Mouse (Mus musculus) adrenal gland, postnatal 10 days (tissue): Measurements from ENCODE around the gene Tbc1d1. TPM values are rescaled to one million over a fixed set of nuclear protein-coding genes. Genes with fewer than 3 reads are reported as not detected.

Source experiments
- DNase-seq: peaks from one replicate; pipeline ENCODE4 v3.0.0; 2021; ENCODE audit warnings: mixed read lengths
- long read RNA-seq, 2 experiments: library from polyadenylated mRNA; stranded (forward); transcript quantifications; one replicate each; pipeline ENCODE4 v2.0.0; 2021
- total RNA-seq, 2 experiments: library from RNA; stranded (reverse); gene quantifications; 2 replicates each; pipeline ENCODE4 v1.2.3; 2021

The Tbc1d1 gene
- total RNA-seq: 10 to 100 TPM; 15.8 to 16.7 TPM
- long read RNA-seq, experiment 1, full-length matches to known transcripts: 3 of 7 reads
- long read RNA-seq, experiment 1, partial matches to known transcripts: 2 of 7 reads
- long read RNA-seq, experiment 1, other reads (novel, unspliced or antisense): 2 of 7 reads
- long read RNA-seq, experiment 2, full-length matches to known transcripts: 5 of 14 reads
- long read RNA-seq, experiment 2, partial matches to known transcripts: 3 of 14 reads
- long read RNA-seq, experiment 2, other reads (novel, unspliced or antisense): 6 of 14 reads

DNA sequence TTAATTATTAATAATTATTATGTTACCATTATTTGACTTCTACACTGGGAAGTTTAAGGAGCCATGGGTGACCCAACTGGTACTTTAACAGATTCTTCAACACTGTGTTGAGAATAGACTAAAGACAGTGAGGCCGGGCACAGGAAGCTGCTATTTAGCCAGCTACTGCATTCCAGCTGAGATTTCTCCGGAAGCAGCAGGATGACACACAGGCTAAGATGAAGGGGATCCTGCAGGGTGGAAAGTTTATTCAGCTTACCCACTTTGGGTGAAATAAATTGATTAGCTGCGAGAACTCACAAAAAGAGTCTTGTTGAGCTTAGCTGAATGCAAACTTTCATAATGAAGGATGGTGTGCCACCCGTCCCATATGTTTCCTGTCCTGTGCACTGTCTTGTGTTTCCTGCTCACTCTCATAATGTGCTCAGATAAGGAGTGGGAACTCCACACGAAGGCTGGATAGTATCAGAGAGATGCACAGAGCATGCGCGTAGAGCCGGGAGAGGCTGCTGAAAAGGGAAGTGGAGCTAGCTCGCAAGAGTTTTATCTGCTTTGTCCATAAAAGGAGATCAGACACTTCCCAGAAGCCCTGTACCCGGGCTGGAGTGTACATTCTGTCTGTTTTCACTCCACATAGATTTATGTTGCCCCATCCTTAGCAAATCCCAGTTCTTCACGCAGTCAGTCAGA, at the start of gene Tbc1d1:
Tbc1d1 (plus strand) TSS at position 445 of the 690 bp plus-strand sequence.
- peak; percentile 56 for DNase-seq

DNA sequence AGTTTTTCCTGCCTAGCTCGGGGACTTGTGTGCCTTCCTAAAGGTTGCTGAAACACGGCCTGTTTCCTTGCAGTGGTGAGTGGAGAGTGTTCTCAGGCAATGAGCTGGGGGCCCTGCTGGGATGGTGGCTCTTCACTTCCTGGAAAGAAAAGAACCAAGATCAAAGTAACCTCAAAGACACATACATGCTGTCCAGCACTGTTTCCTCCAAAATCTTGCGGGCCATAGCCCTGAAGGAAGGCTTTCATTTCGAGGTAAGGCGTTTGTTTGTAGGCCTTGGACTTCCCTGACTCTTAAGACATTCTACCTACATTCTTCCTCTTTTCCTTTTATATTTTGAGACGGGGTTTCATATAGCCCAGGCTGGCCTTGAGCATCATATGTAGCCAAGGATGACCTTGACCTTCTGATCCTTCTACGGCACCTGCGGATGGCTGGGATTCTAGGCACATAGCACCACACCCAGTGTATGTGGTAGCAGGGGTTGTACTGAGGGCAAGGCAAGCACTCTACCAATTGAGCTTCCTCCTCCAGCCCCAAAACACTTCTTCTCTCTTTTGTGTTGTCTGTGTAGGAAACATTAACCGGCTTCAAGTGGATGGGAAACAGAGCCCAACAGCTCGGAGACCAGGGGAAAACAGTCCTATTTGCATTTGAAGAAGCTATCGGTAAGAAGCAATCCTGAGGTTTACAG, 48.4 kb upstream of the Tbc1d1 start:
- no peak for DNase-seq

DNA sequence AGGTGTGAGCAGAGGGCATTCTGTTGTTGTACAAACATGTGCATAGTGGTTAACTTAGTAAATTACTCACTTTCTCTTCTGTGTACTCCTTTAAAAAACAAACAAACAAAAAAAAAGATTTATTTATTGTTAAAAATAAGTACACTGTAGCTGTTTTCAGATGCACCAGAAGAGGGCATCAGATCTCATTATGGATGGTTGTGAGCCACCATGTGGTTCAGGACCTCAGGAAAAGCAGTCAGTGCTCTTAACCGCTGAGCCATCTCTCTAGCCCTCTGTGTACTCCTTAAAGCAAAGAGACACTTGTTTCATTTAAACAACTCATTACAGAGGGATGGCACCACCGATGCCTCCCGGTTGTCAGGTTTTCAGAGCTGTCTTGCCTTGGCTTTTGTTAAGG, 46.9 kb upstream of the Tbc1d1 start:
- DNase-seq: no peak

DNA sequence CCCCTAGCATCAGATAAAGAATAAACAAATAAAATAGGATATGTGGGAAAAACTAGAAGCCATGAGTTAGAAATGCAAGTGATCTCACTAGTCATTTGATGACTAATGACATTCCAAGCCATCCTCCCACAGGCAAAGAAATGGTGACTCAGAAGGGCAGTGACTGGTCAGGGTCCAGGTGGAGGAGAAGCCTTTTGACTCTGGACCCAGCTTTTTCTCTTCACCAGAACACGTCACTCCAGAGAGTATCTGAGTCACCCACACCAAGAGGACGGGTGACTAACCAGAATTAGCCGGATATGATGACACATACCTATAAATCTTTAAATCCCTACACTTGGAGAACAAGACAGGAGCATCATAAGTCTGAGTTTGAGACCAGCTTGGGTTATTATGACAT, 43.7 kb upstream of the Tbc1d1 start:
- peak; percentile 49 for DNase-seq

DNA sequence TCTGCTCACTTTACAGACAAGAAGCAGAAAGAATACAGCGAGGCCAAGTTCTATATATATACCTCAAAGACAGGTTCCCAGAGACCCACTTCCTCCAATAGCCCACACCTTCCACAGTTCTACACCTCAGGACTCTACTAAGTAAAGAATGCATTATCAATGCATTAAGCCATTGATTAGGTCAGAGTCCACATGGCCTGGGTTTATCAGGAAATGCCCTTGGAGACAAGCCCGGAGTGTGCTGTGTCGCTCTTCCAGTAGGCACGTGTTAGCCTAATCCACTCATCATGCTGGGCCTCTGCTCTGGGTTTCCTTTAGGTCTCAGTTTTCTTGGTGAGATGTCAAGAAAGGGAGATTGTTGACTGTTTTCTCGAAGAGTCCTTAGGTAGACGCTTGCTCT, 41.9 kb upstream of the Tbc1d1 start:
- DNase-seq: no peak

DNA sequence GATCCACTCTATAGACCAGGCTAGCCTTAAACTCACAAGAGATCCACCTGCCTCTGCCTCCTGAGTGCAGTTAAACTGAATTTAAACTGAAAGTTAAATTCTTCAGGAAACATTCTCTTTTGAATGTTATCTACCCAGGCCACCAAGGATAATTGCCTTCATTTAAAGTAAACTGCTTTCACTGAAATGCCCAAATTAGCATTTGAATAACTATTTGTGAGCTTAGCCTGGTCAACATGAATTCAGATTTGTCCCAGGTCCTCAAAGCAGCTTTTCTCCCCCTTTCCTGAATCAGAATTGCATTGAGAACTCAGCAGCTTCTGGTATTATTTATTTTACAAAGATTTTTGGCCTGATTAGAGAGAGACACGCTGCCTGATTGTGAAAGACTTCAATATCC, 38.9 kb upstream of the Tbc1d1 start:
- DNase-seq: no peak

DNA sequence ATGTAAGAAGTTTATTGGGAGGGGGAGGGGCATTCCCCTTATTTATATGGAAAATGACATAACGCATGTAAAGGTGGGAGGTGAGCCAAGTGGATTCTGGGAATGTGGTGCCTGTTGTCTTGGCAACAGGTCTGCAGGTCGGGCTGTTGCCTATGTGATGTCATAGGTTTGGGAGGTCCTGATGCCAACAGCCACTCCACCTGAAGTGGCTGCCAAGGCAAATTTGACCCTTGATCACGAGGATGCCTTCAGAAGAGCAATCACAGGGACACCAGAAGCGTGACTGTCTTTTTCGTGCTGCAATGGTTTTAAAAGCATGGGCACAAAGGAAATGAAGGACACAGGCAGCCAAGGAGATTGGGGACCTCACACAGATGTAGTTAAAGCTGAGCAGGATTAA, 30.3 kb upstream of the Tbc1d1 start:
- DNase-seq: no peak

DNA sequence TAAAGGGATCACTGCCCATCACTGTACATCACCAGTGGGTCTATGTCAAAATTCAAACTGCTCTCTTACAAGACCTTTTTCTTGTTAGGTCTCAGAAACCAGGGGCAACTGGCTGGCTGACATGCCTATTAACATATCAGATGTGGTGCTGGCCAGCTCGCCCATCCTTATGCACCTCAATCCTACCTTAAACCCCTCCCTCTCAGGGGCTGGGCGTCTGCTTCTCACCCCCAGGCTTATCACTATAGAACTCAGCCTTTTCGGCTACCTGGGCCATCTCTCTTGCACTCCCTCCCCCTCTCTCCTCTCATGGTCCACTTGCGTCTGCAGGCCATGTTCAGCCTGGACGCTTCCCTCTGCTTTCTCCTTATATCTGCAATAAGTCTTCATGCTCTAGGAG, 24.6 kb upstream of the Tbc1d1 start:
- no peak for DNase-seq

DNA sequence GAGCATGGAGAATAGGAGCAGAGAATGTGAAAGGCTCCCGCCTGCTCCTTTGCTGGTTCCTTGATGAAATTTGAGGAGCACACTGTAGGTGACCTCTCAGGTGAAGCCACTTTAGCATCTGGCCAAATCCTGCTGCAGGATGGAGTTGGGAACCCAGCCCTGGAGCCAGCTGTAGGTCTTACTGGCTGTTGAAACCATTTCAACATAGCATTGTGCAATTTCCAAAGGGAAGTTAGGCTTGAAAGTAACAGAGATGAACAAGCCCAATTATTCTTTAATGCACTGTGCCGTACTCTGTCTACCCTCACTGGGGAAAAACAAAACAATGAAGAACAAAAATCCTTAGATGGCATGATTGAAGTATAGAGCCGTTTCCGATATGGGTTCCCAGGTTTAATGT, 22.2 kb upstream of the Tbc1d1 start:
- DNase-seq: no peak

DNA sequence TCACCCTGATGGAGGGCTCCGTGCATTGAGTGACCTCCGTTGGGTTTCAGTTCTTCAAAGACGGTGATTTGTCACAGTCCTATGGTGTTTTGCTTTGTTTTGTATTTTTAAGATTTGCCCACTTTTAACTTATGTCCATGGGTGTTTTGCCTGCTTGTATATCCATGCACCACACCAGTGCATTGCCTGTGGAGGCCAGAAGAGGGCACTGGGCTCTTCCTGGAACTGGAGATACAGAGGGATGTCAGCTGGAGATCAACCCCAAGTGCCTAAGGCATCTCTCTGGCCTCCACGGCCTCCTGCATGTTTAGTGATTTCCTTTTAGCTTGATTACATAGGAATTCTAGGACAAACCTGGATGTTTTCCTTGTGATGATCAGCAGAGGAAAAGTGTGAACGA, 19.8 kb upstream of the Tbc1d1 start:
- peak; percentile 12 for DNase-seq

DNA sequence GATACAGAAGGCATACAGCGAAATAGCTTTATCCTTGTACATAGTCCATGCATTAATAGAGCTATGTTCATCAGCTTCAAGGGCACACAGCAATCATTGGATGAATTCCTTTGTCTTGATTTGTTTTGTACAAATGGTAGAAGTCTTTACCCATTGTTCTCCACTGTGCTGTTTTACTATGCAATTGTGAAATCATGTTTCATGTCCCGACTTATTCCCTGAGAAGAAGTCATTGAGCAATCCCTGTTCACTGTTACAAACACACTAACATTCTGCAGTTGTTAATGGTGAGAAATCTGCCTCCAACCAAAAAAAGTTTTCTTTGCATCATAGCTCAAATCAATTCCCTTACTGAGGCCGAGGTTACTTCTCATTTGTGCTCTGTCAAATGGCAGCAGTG, 15.9 kb upstream of the Tbc1d1 start:
- DNase-seq: no peak

DNA sequence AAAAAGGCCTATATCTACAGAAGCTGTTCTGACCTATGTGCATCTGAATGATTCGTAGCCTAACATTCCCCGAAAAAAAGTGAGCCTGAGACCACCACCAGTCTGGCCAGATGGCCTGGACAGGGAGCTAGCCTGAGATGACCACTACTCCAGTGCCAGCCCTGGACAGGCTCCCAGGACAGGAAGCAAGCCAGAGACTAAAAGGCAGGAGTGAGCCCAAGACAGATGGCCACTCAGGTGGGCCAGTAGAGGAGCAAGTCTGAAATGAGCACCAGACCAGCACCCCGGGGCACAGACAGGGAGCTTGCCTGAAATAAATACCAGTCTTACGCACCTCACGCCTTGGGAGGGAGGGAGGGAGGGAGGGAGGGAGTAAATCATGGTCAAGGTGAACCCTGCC, 11.8 kb upstream of the Tbc1d1 start:
- no peak for DNase-seq

DNA sequence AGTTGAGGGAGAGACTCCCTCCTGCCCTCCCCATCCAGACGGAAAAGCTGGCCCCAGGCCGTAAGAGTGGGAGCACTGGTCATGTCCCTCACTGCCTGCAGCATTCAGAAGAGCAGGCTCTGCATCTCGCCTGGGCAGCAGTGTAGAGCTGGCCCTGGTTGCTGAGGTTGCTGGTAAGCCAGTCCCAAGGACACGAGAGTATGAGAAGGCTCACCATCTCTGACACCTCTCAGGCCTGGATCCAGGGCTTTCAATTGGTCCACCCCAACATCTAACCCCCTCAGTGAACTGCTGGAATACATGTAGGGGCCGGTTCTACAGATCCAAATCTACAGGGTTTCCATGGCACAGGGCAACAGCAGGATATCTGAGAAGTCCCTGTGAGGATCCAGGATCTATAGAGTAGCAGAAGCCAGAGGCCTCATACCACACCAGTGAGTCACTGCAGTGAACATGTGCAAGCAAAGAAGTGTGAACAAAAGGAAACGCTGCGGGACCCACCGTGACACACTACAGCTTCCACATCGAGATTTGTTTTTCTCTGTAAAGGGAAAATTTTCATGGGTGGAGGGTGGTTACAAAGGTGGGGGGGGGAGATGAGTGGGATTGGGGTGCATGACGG, 9.6 kb upstream of the Tbc1d1 start:
- DNase-seq: no peak

DNA sequence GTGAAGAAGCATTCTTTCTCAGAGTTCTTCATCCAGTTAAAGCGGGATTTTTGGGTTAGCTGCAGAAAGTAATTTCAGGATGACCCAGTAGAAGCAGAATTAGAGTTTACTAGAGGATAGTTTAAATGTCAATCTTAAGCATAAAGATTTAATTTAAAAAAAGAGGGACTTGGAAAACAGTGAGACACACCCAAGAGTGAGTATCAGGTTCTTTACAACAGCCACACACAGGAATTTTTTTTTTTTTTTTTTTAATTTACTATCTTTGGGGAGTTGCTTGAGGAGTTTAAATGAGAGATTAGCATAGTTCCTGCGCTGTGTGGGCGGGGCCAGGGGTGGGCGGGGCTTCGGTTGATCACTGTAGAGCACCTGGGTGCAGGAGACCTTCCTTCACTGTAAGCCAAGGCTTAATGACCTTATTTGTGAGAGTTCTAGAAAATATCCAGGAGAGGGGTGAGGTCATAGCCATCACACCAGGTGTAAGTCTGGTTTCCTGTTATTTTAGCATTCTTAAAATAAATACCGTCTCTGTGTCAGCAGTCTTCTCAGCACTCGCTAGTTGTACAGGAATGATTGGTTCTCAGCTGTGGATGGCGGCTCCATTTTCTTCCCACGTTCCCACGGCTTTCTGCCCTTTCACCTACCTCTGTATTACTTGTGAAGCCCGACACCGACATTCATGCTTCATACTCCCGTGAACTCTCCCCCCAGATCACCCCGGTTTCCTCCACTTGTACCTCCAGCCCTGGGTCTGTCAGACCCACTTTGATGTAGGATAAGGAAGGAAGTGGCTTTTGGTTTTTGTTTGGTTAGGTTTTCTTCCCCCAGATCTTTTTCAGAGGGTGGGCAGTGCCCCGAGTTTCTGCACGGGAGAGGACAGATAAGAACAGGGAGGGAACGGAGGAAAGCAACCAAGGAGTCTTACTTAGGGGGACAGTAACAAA, 6.6 kb upstream of the Tbc1d1 start:
- no peak for DNase-seq

DNA sequence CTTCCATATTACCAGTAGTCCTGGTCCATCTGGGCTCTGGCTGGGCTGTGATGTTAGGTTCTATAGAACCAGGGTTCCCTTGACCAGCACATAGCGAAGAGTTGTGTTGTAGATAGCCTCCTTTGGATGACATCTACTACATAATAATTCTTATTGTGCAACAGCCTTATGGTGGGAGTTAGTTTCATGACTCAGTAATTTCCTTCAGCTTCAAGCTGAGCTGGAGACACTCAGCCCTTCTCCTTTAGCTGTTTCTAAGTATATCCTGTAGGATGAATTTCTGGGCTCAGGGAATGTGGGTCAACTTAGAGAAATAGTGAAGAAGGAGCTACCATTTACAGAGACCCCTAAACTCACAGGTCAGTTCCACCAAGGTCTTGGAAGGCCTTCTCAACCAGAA, 2.8 kb upstream of the Tbc1d1 start:
- no peak for DNase-seq

DNA sequence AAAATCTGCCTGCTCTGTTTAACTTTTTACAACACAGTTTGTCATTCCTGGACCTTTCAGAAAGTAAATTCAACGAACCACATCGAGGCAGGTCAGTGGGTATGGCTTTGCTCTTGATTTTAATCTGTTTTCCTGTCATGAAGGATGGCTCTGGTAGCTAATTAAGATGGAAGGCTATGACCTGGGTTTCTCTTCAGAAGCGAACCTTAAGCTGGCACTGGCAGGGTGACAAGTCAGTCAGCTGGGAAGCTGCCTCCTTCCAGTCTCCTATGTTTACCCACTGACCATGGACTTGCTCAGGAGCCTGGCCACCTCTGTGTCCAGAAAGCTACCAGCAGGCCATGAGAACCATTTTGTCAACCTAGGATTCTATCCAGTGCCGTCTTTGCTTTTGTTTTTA, 474 bp downstream of the Tbc1d1 start:
- DNase-seq: no peak

DNA sequence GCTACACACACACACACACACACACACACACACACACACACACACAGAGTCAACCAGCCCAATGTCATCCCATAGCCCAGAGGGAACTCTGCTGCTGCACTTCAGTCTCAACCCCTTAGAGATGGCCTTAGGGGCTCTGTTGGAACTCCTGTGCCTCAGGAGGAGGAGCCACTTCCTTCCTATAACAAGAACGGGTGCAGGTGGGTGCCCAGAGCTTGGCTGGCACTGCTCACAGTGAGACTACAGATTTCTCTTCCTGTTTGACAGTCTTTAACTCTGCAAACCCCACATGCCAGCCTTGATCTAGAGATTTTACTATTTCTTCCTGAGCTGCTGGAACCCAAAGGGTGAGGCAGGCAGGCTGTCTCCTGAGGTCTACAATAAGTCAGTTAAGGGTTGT, 1.8 kb downstream of the Tbc1d1 start:
- no peak for DNase-seq

DNA sequence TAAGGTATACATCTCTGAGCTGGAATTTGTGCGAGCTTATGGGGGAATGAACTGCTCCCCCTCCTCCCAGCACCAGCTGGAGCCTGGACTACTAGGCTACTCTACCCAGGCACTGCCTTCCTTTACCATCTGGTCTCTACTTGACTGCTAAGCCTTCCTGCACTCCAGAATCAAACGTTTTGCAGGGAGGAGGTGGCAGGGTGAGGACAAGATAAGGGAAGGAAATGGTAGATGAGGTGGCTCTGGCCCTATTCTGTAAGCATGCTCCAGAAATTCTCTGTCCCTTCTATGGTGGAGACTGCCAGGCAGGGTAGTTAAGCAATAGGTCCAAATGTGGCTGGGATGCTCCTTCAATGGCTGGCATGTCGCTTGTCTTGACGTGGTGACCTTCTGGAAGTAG, 2.4 kb downstream of the Tbc1d1 start:
- DNase-seq: no peak

DNA sequence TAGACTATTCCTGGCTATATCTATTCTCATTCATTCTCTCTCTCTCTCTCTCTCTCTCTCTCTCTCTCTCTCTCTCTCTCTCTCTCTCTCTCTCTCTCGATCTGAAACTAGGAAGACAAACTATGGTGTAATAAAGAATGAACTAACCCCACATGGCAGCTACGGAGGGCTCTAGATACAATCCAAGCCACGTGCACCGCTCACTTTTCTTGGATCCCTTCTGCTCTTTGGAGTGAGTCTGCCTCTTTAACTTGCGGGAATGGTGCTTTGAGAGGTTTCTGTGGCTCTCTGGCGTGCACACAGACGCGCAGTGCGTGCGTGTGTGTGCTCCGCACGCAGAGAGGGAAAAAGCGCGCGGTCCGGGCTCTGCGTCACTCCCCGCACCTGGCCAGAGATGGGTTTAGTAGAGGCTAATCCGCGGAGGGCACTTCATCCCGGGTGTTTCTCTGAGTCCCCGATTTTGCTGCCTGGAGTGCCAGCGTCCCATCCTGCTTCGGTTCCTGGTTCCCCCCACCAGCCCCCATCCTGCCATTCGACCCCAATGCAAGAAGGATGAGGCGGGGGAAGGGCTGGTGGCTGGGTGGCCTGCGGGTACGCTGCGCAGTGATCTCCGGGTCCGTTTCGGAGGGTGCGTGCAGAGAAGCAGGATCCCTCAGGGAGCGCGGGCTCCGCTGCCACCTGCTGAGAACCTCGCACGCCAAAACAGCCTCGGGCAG, 3.1 kb downstream of the Tbc1d1 start:
- DNase-seq: peak; percentile 12

DNA sequence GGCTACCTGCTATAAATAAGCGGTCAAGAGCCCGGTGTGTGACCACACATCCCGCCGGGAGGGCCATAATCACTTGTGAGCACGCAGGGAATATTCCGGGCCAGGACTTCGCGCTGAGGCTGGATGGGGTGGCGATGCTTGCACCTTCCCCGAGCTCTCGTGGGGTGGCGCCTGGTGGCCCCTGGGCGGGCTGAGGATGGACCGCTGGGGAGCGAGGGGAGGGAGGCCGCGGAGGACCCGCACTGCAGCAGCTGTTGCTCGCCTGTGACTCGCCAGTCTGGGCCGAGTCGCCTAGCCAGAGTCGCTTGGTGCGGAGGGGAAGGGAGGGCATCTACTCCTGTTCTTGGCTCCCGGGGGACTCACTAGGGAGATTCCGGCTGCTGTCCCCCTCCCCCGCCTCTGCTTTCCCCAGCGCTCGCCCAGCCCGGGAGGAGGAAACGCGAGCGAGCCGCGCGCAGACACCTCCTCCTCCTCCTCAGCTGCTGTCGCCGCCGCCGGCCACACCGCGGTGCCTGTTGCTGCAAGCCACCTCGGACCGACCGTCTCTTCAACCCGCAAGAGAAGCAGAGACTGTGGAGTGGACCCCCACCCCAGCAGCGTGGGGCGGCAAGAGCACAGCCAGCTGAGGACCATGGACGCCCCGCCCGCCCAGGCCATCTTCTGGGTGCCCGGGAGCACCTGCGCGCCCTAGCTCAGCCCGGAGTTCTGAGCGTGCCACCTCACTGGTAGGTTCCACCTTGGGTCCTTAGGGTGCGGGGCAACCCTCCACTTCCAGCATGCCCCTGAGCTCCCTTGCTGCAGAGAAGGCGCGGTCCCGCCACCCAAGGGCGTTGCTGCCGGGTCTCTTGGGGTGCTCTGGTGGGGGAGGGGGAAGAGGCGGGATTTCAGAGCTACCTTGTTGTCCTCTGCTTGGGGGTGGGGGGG, 3.9 kb downstream of the Tbc1d1 start:
- DNase-seq: peak; percentile 67
